Mouse (Mus musculus) adrenal gland, adult 18-20 months (tissue): ENCODE data around the gene Macrod2. TPM values are rescaled to one million over a fixed set of nuclear protein-coding genes. Genes with fewer than 3 reads are reported as not detected.

ENCODE experiments used
- DNase-seq, 2 experiments: peaks; one replicate each; pipeline ENCODE4 v3.0.0; 2021 to 2022; ENCODE audit warnings: low spot score in 2 of 2
- total RNA-seq, 2 experiments: library from RNA; stranded (reverse); gene quantifications; 1 replicate in 1 of 2; 2 replicates in 1 of 2; pipeline ENCODE4 v1.2.3; 2021

The Macrod2 gene
- total RNA-seq, 2 experiments from 2014 or later = 8.4 to 8.6 TPM

DNA sequence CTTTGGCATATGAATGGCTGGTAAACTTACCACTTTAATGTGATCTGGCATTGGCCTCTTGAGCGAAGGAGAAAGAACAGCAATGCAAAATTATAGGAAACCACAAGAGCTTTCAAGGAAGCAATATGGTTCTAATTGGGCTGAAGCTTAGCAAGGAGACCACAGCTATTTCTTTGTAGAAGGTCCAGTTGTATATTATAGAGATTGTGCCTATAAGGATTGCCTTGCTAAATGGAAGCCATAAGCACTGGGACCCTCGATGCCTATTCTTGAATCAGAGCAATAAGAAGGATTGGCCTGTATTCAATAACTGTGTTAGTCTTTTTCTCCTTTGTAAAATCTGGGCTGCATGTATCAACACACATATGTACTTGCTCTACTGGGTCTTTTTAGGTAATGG, 1754.2 kb downstream of the Macrod2 start:
- DNase-seq = no peak

DNA sequence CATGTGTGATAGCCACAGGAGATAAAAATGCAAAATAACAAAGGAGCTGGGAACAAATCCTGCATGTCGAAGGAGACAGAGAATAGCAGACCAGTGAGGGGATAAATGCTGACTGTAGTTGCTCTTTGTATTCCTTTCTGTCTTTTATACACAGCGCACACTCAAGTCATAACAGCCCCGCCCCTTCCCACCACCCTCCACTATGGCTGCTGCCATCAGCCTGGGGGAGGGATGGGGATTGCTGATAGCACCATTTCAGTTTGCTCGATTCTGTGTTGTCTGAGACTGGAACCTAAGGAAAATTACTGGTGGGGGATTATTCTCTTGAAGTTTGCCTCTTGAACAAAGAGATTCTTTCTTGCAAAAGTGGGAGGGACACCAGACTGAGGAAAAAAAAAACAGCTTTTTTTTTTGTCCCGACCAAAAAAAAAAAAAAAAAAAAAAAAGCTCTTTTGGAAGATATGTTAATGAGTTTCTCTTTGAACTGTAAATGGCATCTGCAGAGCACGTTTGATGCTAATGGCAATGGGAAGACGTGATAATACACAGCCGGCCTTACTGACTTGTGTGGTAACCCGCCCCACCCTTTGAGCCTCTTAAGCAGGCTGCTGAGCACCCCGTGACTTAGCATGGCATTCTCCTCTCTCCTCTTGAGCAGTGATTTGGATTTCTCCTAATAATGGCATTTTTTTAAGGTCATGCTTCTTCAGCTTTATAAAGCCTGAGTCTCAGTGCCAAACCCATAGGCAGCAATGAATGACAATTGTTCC, 1768.6 kb downstream of the Macrod2 start:
- DNase-seq = no peak

DNA sequence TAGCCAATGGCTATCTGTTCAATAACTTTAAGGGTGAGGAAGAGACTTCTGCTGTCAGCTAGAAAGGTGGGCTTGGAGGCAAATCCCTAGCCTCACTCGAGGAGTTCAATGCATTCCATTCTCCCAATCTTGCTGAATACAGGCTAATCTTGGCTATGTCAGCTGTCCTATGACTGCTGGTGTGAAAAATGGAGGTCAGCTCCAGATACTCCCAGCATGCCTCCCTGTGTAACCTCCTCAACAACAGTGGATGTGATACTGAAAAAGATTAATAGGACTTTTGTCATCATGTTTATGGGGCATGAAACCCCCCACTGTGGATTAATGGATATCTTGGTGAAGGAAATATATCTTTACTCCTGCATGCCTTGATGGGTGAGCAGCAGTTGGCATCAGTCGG, 1774.5 kb downstream of the Macrod2 start:
- no peak for DNase-seq

DNA sequence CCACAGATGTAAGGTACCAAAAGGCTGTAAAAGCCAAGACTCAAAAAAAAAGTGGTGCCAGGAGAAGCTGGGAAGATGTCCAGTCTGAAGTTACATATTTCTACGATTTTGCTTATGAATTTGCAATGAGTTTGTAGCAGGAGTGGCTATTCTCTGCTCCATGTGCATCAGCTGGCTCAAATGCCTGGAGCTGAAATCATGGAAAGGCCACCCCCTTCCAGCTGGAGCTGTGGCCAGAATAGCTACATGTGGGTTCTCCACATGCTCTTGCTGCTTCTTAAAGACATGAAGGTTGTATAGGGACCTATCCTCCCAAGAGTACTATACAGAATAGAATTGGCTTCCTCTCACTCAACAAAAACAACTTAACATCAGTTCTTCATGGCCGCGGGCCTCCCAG, 1777.6 kb downstream of the Macrod2 start:
- no peak for DNase-seq

DNA sequence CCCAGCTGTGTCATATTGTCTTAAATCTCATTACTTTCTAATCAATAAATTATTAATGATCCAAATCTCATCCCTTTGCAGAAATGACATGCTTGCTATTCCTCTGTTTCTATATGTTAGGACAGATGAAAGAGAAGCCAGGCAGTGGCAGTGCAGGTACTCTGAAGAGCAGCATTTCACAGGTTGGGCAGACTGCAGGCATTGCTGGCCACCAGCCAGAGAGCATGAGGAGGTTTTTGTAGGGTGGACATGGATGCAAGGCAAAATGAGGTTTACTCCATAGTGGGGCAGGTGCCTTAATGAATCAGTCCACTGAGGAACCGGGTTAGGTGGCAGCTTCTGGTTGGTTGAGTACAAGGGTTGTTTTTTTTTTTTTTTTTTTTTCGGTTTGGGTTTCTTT, 1778.9 kb downstream of the Macrod2 start:
- no peak for DNase-seq

DNA sequence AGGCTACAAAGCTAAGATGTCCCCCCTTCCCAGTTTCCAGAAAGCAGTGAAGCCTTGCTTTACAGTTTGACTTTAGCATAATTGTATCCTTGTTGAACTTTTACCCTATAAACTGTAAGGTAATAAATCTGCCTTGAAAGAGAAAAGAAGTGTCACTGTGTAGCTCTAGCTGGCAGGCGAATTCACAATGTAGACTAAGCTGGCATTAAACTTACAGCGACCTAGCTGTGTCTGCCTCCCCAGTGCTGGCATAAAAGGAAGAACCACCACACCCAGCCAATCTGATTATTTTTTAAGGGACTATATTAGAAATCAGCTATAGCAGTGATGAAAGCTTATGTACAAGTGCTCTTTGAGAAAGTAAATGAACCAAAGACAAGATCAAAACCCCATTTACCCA, 1791.8 kb downstream of the Macrod2 start:
- no peak for DNase-seq

DNA sequence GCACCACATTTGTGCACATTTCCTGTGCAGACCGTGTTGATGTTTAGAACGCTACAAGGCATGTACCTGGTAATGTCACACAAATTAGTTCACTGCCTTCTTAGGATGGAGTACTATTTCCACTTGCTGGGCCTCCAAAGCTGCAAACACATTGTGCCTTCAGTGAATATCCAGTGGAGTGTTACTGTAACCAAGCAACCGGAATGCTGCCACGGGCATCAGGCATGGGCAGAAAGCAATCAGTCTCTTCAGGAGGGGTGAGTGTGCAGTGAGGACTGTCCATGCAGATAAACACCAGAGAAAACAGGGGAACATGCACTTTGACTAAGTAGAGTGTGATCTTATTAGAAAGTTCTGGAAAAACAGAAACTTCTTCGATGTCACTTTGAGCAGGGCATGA, 1792.3 kb downstream of the Macrod2 start:
- DNase-seq = no peak

DNA sequence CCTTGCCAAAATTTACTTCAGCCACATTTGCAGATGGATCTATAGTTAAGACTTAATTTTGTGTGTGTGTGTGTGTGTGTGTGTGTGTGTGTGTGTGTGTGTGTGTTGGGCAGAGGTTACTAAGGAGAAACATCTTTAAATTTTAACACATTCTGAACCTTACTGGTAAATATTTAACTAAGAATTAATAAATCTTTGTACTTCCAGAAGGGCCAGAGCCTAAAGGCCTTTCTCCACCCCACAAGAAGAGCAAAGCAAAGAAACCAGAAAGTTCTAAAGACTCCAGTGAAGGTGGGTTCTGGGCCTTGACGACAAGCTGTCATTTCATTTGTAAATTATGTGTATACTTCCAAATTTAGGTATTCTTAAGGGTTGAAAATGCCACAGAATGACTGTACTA, 1822.3 kb downstream of the Macrod2 start:
- no peak for DNase-seq

DNA sequence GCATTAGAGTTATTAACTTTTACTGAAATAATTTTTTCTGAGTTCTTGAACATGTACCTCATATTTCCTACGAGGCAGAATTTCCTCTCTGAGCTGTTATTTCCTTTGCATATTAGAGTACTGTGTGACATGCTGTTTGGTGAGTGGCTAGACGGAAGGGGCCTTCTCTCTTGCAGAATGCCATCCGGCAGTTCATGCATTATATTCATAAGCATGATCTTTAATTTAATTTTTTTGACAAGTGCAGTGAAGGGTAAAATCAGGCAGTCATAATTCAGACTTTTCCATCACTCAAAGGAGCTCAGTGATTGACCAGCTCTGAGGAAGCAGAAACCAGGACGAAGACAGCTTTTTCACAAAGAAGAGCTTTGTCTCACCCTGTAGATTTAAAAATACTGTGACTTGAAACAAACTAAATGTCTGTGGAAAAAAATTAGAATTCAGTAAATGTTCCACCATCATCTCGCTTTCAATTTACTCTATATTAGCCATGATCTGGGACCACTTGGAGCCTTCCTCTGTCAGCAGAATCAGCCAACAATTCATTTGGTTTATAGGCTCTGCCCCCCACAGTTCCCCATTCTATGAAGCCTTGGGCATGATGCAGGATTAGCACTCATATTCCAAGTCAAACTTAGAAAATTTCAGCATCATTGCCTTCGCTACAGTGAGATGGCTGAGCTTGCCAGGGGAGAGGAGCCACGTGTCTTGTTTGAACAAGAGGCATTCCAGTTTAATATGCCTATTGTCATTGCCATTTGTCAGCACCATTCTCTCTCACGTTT, 1827.2 kb downstream of the Macrod2 start:
- no peak for DNase-seq

DNA sequence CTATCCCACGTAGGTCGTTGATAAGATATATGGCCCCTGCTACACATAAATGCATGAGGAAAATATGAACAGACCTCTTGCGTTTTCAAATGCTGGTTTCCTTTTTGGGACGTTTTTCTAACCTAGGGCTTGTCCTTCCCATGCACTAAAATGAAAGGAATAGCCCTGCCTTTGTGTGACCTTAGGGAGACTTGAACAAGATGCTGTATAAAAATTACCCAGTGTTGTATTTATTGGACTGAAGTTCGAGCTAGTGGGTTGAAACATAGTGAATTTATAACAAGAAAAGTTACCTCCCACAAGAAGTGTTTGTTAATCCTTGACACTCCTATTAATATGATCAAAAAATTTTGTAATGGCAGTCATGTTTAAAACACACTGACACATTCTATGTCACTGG, 1827.8 kb downstream of the Macrod2 start:
- DNase-seq = no peak

DNA sequence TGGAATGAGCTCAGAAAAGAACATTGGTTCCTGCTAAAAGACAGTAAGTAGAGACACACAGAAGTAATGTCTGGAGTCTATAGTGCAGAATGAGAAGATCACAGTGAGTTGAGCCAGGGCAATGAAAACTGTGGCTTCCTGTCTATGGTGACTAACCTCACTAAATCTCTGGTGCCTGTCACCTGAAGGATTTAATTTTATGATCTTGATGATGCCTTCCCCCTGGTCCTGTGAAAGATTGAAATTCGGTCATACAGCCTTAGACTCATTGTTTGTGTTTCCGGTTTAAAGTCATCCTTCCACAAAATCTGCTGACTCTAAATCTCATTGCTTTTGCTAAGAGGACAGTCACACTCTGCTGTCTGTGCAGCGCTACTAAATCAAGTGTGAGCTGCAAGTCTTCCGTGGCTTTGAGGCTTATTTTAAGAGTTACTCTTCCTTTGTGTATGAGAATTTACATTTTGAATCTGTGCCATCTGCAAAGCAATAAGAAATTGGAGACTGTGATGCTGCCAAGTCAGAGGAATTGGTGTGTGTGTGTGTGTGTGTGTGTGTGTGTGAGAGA, 1836.0 kb downstream of the Macrod2 start:
- DNase-seq = no peak

DNA sequence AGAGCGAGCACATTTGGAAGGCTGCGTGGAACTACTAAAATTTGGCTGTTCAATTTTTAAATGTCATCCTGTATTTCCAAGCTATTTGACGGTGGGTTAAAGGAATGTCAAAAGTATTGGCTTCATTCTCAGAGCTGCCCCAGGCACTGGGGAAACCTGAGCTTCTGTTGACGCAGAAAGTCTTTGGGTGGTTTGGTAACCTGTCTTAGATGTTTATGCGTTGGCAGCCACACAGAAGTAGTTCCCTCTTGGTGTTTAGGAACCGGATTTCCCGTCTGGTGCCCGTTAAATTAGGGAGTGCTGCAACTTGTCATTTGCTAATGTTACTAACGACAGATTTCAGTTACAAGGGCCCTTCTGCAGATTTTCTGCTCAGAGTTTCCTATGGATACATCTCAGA, 1837.7 kb downstream of the Macrod2 start:
- no peak for DNase-seq

DNA sequence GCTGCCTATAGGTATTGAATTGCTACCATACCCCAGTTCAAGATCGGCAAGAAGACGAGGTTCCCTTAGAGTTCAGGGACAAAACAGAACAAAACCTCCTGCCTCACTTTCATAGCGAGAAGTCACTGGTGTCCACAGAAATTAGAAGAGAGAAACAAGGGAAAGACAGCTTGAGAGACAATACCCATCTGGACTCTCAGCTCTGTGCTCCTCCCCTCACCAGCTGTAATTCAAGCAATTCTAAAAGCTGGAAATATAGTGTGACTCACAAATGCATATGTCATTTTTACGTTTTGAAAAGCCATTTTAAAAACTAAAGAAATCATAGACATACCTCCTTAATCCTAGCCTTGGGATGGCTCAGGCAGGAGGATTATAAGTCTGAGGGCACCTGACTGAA, 1848.4 kb downstream of the Macrod2 start:
- no peak for DNase-seq

DNA sequence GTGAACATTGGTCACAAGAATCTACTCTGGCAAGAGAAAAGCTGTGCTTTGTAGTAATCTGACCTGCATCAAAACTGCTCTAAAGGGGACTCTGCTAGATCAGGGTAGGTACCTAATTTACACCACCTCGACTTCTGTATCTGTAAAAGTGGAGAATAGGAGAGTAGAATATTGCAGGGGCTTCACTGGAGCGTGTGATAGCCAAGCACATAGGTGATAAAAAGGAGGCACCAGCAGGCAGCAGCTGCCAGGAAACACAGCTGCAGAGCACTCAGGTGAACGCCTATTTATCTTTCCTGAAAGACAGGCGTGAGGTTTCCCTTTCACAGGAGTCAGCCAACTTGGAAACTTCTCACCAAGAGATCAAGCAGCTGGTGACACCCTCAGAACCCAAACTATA, 1855.3 kb downstream of the Macrod2 start:
- DNase-seq = no peak

DNA sequence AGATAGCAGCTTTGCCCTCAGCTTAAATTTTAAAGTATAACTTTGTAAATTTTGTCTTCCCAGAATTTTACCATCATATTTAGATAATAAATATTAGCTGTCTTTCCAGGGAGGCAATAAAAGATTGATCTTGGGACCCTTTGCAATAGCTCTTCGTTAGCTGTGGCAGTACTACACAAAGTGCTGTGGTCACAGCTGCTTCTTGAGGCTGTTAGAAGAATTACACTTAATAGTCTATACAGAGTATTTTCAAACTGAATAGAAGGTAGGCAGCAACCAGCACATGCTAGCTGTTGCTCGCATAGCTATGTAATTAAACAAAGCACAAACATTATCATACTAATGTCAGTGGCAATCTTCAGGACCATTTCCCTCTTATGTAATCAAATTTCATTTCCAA, 1856.4 kb downstream of the Macrod2 start:
- no peak for DNase-seq

DNA sequence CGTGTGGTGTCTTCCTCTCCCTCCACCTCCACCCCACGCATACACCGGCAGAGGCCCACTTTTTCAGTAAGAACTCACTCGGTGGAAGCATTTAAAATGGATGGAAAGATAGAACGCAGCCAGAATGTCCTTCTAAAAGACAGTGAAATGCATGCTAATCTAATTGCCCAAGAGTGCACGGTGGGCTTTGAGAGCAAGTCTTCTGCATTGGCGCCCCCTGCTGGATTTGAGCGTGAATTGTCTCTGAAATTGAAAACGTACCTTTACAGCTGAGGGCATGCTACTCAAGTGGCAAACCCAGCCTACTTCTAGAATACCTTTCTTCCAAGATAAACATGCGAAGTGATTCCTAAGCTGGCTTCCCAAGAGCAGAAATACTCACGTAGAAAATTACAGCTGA, 1858.8 kb downstream of the Macrod2 start:
- DNase-seq = peak; percentile 51 to 62

DNA sequence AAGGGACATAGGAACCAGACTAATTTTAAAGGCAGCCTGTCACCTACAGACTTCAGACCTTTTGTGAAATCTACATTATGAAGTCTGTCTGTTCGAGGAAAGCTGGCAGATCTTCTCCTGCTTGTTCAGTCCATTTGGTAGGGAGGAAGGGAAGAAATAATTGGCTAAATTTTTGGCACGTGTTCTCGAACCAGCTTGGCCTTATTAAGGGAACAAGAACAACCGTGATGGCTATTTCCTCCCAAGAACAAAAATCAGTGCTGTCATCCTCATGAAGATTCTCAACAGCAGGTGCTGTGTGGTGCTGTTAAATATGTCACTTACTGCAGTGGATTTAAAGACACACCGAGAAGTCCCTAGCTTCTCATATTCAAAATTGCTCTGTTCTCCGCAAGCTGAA, 1859.5 kb downstream of the Macrod2 start:
- no peak for DNase-seq

DNA sequence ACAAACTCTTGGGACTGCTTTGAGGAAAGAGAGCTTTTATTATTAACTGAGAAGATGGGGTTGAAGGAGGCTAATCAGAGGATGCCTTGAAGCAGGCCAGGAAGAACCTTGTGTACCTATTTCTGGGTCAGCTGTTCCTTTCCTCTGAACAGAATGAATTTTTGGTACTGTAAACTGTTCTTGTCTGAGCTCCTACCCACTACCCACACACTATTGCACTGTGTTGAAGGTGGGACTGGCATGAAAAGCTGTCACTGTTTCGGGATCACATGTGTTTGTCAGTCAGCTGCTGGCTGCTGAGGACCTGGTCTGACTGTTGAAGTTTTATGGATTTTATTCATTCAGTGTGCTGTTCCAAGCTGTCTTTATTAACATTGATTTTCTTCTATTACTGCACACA, 1862.4 kb downstream of the Macrod2 start:
- no peak for DNase-seq

DNA sequence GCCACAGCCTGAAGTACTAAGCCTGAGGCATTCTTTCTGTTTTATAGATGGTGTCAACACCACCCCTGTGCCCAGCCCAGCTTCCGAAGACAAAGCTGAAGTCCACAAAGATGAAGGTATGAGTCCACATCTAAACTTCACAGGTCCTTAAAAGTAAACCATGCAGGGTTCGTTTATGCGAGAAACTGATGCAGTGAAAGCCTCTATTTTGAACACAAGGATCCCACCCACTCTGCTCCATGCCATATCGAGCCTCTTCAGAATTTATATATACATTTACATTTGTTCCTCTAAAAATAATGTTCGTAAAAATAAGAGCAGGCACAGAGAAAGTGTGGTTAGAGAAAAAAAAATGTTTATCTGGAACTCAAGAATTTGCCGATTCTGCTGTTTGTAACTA, 1865.9 kb downstream of the Macrod2 start:
- DNase-seq = no peak

DNA sequence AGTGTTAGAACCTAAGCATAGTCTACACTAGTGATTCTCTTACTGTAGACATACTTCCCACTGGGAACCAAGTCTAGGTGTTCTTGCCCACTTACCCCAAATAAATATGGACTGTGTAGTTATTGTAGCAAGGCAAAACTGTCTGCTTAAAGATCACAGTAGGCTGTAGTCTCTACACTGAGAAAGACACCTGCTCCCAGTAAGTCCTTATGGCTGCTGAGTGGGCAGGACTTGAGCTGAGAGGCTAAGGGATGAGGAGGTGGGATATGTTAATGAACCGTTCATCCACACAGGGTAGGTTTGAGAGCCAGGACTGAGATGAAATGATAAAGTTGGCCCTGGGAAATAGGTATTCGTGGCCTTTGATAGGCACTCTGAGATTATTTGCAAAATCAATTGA, 1869.6 kb downstream of the Macrod2 start:
- DNase-seq = no peak

DNA sequence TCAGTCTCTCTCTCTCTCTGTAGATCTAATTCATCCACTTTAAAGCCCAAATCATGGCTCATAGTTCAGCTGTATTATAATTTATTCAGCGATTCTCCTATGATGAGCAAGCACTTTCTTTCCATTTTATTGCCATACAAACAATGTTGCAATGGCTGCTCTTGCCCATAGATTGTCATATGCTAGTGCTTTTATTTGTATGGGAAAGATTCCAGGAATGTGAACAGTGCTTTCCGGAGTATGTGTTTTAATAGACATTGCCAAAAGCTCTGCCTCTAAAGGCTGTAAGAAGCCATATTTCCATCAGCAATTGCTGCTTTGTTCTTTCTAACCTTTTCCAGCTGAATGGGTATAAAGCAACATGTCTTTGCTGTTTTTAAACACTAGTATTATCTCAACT, 1872.7 kb downstream of the Macrod2 start:
- no peak for DNase-seq

DNA sequence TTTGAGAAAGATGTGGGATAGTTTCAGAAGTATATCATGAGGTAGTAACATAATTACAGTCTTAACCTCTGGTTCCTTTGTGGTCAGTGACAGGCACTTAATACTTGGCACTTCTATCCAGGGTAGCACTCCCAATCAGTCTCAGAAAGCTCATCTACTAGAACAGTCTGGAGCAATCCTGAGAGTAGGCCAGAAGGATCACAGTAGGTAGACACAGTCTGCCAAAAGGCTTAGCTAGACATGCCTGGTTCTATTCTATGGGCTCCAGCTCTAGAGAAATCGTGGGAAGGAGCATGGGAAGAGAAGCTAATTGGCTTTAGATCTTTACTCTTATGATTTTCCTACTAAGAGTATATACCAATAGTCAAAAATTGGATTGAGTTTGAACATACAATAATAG, 1891.7 kb downstream of the Macrod2 start:
- DNase-seq = no peak
